Mouse (Mus musculus): ENCODE results near the gene Asap3. TPM values are rescaled to one million over a fixed set of nuclear protein-coding genes. Genes with fewer than 3 reads are reported as not detected.

Gene Asap3
- polyA plus RNA-seq, 1 experiment from 2014 or later = 3.4 TPM

GRCm38 (mm10) chr4:136199562-136200292 lies 6.4 kb upstream of the Asap3 start:
- 0 out of 2 replicates have a peak, but pooled peaks cover 3% of the 10 kb centered on the region for H3K36me3 ChIP-seq
- no peak for ATAC-seq (ENCODE audit: extremely low read depth, insufficient number of reproducible peaks, low FRiP score, low TSS enrichment)
- H3K27me3 ChIP-seq (replicated peaks) = peaks cover 30% of the 10 kb centered on the region
- H3K4me1 ChIP-seq = peaks cover 10% of the 10 kb centered on the region
- H3K27ac ChIP-seq (replicated peaks) = no peak overlapping the region
- H3K9ac ChIP-seq = no peak overlapping the region
- no peak overlapping the region for H3K4me3 ChIP-seq
- H3K4me2 ChIP-seq = no peak overlapping the region
- 26% methylated on average over 9 of the region's 9 CpGs for WGBS
- H3K9me3 ChIP-seq = no peaks in the 10 kb centered on the region

- Histone ChIP-seq H3K36me3 (no peaks in the 10 kb centered on the region), H3K4me3 (no peak overlapping the region), H3K27me3 (replicated peaks) (peaks cover 30% of the 10 kb centered on the region), H3K4me1 (peaks cover 17% of the 10 kb centered on the region), H3K9me3 (no peaks in the 10 kb centered on the region), H3K27ac (replicated peaks) (no peak overlapping the region), H3K4me2 (no peak overlapping the region), H3K9ac (no peak overlapping the region)
- no peak for ATAC-seq (ENCODE audit: extremely low read depth, insufficient number of reproducible peaks, low FRiP score, low TSS enrichment)
- WGBS = 9% methylated on average over 9 of the region's 9 CpGs
Measured at GRCm38 (mm10) chr4:136202509-136202908, 3.7 kb upstream of the Asap3 start.

GRCm38 (mm10) chr4:136204775-136205174 lies 1.4 kb upstream of the Asap3 start:
- H3K4me1 ChIP-seq = peaks cover 26% of the 10 kb centered on the region
- H3K9me3 ChIP-seq = no peaks in the 10 kb centered on the region
- H3K4me3 ChIP-seq = no peak overlapping the region
- no peak overlapping the region for H3K9ac ChIP-seq
- peaks cover 41% of the 10 kb centered on the region for H3K27me3 ChIP-seq (replicated peaks)
- H3K4me2 ChIP-seq = no peak overlapping the region
- 91% methylated on average over 2 of the region's 2 CpGs for WGBS
- ATAC-seq (ENCODE audit: extremely low read depth, insufficient number of reproducible peaks, low FRiP score, low TSS enrichment) = no peak
- H3K27ac ChIP-seq (replicated peaks) = no peak overlapping the region
- no peaks in the 10 kb centered on the region for H3K36me3 ChIP-seq

GRCm38 (mm10) chr4:136206943-136207342 lies 778 bp downstream of the Asap3 start:
- peak overlapping the region; percentile 88 for H3K9ac ChIP-seq
- H3K4me3 ChIP-seq = peak overlapping the region; percentile 78
- H3K4me1 ChIP-seq = peaks cover 26% of the 10 kb centered on the region
- 13% methylated on average over 6 of the region's 6 CpGs for WGBS
- H3K36me3 ChIP-seq = no peaks in the 10 kb centered on the region
- H3K4me2 ChIP-seq = peak overlapping the region; percentile 100
- H3K27ac ChIP-seq (replicated peaks) = peak overlapping the region; percentile 59; the same call in 1 of the 2 replicates
- no peaks in the 10 kb centered on the region for H3K9me3 ChIP-seq
- ATAC-seq (ENCODE audit: extremely low read depth, insufficient number of reproducible peaks, low FRiP score, low TSS enrichment) = no peak
- H3K27me3 ChIP-seq (replicated peaks) = peaks cover 27% of the 10 kb centered on the region

- Histone ChIP-seq H3K4me2 (no peak overlapping the region), H3K9ac (no peak overlapping the region), H3K27me3 (replicated peaks) (peaks cover 11% of the 10 kb centered on the region), H3K27ac (replicated peaks) (no peak overlapping the region), H3K4me3 (no peak overlapping the region), H3K4me1 (peaks cover 25% of the 10 kb centered on the region), H3K9me3 (no peaks in the 10 kb centered on the region), H3K36me3 (no peaks in the 10 kb centered on the region)
- 69% methylated on average over 9 of the region's 9 CpGs for WGBS
- no peak for ATAC-seq (ENCODE audit: extremely low read depth, insufficient number of reproducible peaks, low FRiP score, low TSS enrichment)
Measured at GRCm38 (mm10) chr4:136210931-136211330, 4.8 kb downstream of the Asap3 start.

GRCm38 (mm10) chr4:136213629-136214028 lies 7.5 kb downstream of the Asap3 start:
- H3K4me1 ChIP-seq = peaks cover 21% of the 10 kb centered on the region
- H3K27ac ChIP-seq (replicated peaks) = no peak overlapping the region
- H3K4me3 ChIP-seq = no peak overlapping the region
- H3K4me2 ChIP-seq = no peak overlapping the region
- H3K27me3 ChIP-seq (replicated peaks) = peaks cover 10% of the 10 kb centered on the region
- H3K9me3 ChIP-seq = no peaks in the 10 kb centered on the region
- no peak overlapping the region for H3K9ac ChIP-seq
- H3K36me3 ChIP-seq = no peaks in the 10 kb centered on the region
- 44% methylated on average over 7 of the region's 7 CpGs for WGBS
- no peak for ATAC-seq (ENCODE audit: extremely low read depth, insufficient number of reproducible peaks, low FRiP score, low TSS enrichment)

GRCm38 (mm10) chr4:136214828-136215227 lies 8.7 kb downstream of the Asap3 start:
- H3K36me3 ChIP-seq = no peaks in the 10 kb centered on the region
- no peak overlapping the region for H3K9ac ChIP-seq
- WGBS = 86% methylated on average over 8 of the region's 8 CpGs
- no peak overlapping the region for H3K4me3 ChIP-seq
- no peak overlapping the region for H3K27ac ChIP-seq (replicated peaks)
- H3K4me1 ChIP-seq = peaks cover 25% of the 10 kb centered on the region
- no peak overlapping the region for H3K4me2 ChIP-seq
- no peak for ATAC-seq (ENCODE audit: extremely low read depth, insufficient number of reproducible peaks, low FRiP score, low TSS enrichment)
- H3K27me3 ChIP-seq (replicated peaks) = peaks cover 14% of the 10 kb centered on the region
- H3K9me3 ChIP-seq = no peaks in the 10 kb centered on the region

- Histone ChIP-seq H3K4me3 (no peak overlapping the region), H3K9me3 (no peaks in the 10 kb centered on the region), H3K9ac (no peak overlapping the region), H3K36me3 (no peaks in the 10 kb centered on the region), H3K4me1 (peaks cover 33% of the 10 kb centered on the region), H3K27ac (replicated peaks) (no peak overlapping the region), H3K27me3 (replicated peaks) (peaks cover 19% of the 10 kb centered on the region), H3K4me2 (no peak overlapping the region)
- 83% methylated on average over 8 of the region's 8 CpGs for WGBS
- ATAC-seq (ENCODE audit: extremely low read depth, insufficient number of reproducible peaks, low FRiP score, low TSS enrichment) = no peak
Measured at GRCm38 (mm10) chr4:136215576-136215975, 9.4 kb downstream of the Asap3 start.

- peaks cover 19% of the 10 kb centered on the region for H3K27me3 ChIP-seq (replicated peaks)
- H3K9ac ChIP-seq = no peak overlapping the region
- no peaks in the 10 kb centered on the region for H3K36me3 ChIP-seq
- peaks cover 35% of the 10 kb centered on the region for H3K4me1 ChIP-seq
- no peak for ATAC-seq (ENCODE audit: extremely low read depth, insufficient number of reproducible peaks, low FRiP score, low TSS enrichment)
- H3K4me3 ChIP-seq = no peak overlapping the region
- no peak overlapping the region for H3K4me2 ChIP-seq
- no peak overlapping the region for H3K27ac ChIP-seq (replicated peaks)
- H3K9me3 ChIP-seq = no peaks in the 10 kb centered on the region
- 59% methylated on average over 10 of the region's 10 CpGs for WGBS
Measured at GRCm38 (mm10) chr4:136217063-136217462, 10.9 kb downstream of the Asap3 start.

GRCm38 (mm10) chr4:136218595-136219214 lies 12.5 kb downstream of the Asap3 start:
- peak overlapping the region; percentile 21 for H3K4me3 ChIP-seq
- peak overlapping the region; percentile 57 for H3K9ac ChIP-seq
- peaks cover 19% of the 10 kb centered on the region for H3K27me3 ChIP-seq (replicated peaks)
- no peak; the same call in 1 of the 2 replicates for ATAC-seq (ENCODE audit: extremely low read depth, insufficient number of reproducible peaks, low FRiP score, low TSS enrichment)
- no peaks in the 10 kb centered on the region for H3K9me3 ChIP-seq
- H3K36me3 ChIP-seq = no peaks in the 10 kb centered on the region
- peak overlapping the region; percentile 72 for H3K27ac ChIP-seq (replicated peaks)
- H3K4me1 ChIP-seq = peaks cover 32% of the 10 kb centered on the region
- peak overlapping the region; percentile 64 for H3K4me2 ChIP-seq
- WGBS = 7% methylated on average over 18 of the region's 18 CpGs

- Histone ChIP-seq H3K27ac (replicated peaks) (0 out of 2 replicates have a peak overlapping the region, but pooled peaks have one; percentile 9), H3K27me3 (replicated peaks) (peaks cover 19% of the 10 kb centered on the region), H3K9me3 (no peaks in the 10 kb centered on the region), H3K4me1 (peaks cover 35% of the 10 kb centered on the region), H3K4me3 (peak overlapping the region; percentile 31), H3K9ac (peak overlapping the region; percentile 47), H3K36me3 (no peaks in the 10 kb centered on the region), H3K4me2 (peak overlapping the region; percentile 63)
- WGBS = 12% methylated on average over 17 of the region's 17 CpGs
- ATAC-seq (ENCODE audit: extremely low read depth, insufficient number of reproducible peaks, low FRiP score, low TSS enrichment) = no peak
Measured at GRCm38 (mm10) chr4:136220133-136220775, 14.1 kb downstream of the Asap3 start.

Data from heart, embryonic 13.5 days (tissue).